Mouse (Mus musculus): ENCODE measurements around the gene Cnp. TPM values are rescaled to one million over a fixed set of nuclear protein-coding genes. Genes with fewer than 3 reads are reported as not detected.

The Cnp gene
- polyA plus RNA-seq, 1 experiment from 2014 or later = 21.9 TPM

DNA sequence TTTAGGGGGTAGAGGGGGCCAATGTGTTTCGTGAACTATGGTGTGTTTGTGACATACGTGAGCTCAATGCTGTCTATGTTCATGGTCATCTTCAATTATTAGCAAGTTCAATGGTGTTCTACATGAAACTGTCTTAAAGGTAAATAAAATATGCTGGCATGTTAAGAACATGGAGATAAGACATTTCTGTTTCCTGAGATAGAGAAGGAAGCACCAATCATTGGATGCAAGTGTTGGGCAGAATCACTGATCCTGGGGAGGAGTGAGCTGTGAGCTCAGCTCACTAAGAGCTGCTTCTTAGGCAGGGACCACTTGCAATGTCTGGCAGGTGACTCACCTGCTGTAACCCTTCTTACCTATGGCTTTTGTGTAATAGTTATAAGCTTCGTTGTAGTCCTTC is 26.7 kb downstream of the Cnp start:
- TF ChIP-seq CTCF (IDR thresholded peaks at IDR 0.05; ENCODE audit: low read depth) (no peak), EP300 (IDR thresholded peaks at IDR 0.05; ENCODE audit: low read depth) (no peak)
- Histone ChIP-seq H3K27me3 (ENCODE audit: insufficient read depth, low read length) (no peaks in the 10 kb centered on the region), H3K27ac (ENCODE audit: low read depth) (no peak overlapping the region), H3K9ac (replicated peaks) (no peak overlapping the region), H3K4me1 (ENCODE audit: insufficient read depth) (no peaks in the 10 kb centered on the region), H3K4me3 (ENCODE audit: low read depth, low read length) (no peak overlapping the region), H3K4me2 (ENCODE audit: low read depth, low read length) (no peak overlapping the region), H3K36me3 (replicated peaks; ENCODE audit: insufficient read depth, low read length) (peaks cover 53% of the 10 kb centered on the region), H3K9me3 (ENCODE audit: low read length) (no peaks in the 10 kb centered on the region)
- no peak for ATAC-seq
- 82% methylated on average over 3 of the region's 3 CpGs for WGBS (ENCODE audit: insufficient replicate concordance)
- DNase-seq = no peak

DNA sequence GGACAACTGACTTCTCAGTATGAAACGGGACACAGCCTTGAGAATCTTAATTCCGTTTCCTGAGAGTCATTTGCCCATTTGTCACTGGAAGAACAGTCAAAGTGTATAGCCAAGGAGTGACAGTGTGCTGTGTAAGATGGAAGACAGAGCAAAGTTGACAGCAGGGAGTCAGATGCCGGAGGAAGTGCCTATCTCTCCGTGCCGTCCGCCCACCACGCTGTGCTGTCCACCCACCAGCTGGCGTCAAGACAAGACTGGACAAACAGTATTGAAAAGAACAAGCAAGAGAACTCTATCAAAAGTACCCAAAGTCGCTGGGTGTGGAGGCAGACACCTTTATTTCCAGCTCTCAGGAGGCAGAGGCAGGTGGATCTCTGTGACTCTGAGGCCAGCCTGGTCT is 28.5 kb downstream of the Cnp start:
- H3K4me3 ChIP-seq (ENCODE audit: low read depth, low read length) = no peak overlapping the region
- H3K4me1 ChIP-seq (ENCODE audit: insufficient read depth) = no peaks in the 10 kb centered on the region; the same call in 1 of the 2 replicates
- H3K27ac ChIP-seq (ENCODE audit: low read depth) = no peak overlapping the region
- peaks cover 37% of the 10 kb centered on the region for H3K36me3 ChIP-seq (replicated peaks; ENCODE audit: insufficient read depth, low read length)
- H3K27me3 ChIP-seq (ENCODE audit: insufficient read depth, low read length) = no peaks in the 10 kb centered on the region
- ATAC-seq (peak; percentile 47; the same call in 1 of the 2 replicates), DNase-seq (no peak)
- WGBS (ENCODE audit: insufficient replicate concordance) = 78% methylated on average over 9 of the region's 9 CpGs
- no peak overlapping the region for H3K4me2 ChIP-seq (ENCODE audit: low read depth, low read length)
- no peak overlapping the region for H3K9ac ChIP-seq (replicated peaks)
- H3K9me3 ChIP-seq (ENCODE audit: low read length) = no peaks in the 10 kb centered on the region
- no peak for TF ChIP-seq EP300 (IDR thresholded peaks at IDR 0.05; ENCODE audit: low read depth)
- no peak for TF ChIP-seq CTCF (IDR thresholded peaks at IDR 0.05; ENCODE audit: low read depth)

- Histone ChIP-seq H3K27me3 (ENCODE audit: insufficient read depth, low read length) (no peaks in the 10 kb centered on the region), H3K9ac (replicated peaks) (no peak overlapping the region), H3K27ac (ENCODE audit: low read depth) (no peak overlapping the region), H3K4me1 (ENCODE audit: insufficient read depth) (no peaks in the 10 kb centered on the region; the same call in 1 of the 2 replicates), H3K9me3 (ENCODE audit: low read length) (no peaks in the 10 kb centered on the region), H3K36me3 (replicated peaks; ENCODE audit: insufficient read depth, low read length) (peaks cover 30% of the 10 kb centered on the region), H3K4me2 (ENCODE audit: low read depth, low read length) (no peak overlapping the region), H3K4me3 (ENCODE audit: low read depth, low read length) (no peak overlapping the region)
- WGBS (ENCODE audit: insufficient replicate concordance) = 86% methylated on average over 8 of the region's 8 CpGs
- no peak for TF ChIP-seq CTCF (IDR thresholded peaks at IDR 0.05; ENCODE audit: low read depth)
- TF ChIP-seq EP300 (IDR thresholded peaks at IDR 0.05; ENCODE audit: low read depth) = no peak
- DNase-seq (no peak), ATAC-seq (no peak)
Observed at GRCm38 (mm10) chr11:100603813-100604212, 29.1 kb downstream of the Cnp start.

GRCm38 (mm10) chr11:100604321-100605005 is 29.8 kb downstream of the Cnp start:
- DNase-seq = no peak
- no peak for TF ChIP-seq CTCF (IDR thresholded peaks at IDR 0.05; ENCODE audit: low read depth)
- no peak for TF ChIP-seq EP300 (IDR thresholded peaks at IDR 0.05; ENCODE audit: low read depth)
- H3K27ac ChIP-seq (ENCODE audit: low read depth) = no peak overlapping the region

DNA sequence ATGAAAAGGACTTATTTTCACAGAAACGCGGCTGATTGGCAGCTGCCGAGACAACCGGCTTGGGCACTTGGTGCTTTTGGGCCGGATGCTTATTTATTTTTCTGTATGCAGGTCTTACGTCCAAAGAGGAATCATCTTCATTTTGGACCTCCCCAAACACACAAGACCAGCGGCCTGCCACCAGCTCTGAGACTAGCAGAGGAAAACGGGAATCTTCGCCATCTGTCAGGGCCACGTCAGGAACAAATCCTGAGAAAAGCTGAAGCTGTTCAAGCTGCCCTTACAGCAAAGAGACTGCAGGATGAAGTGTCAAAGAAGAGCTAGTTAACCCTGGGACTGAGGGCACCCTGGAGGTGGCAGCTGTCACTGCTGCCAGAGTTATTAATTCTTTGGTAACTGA is 30.7 kb downstream of the Cnp start:
- H3K9me3 ChIP-seq (ENCODE audit: low read length) = no peaks in the 10 kb centered on the region
- H3K36me3 ChIP-seq (replicated peaks; ENCODE audit: insufficient read depth, low read length) = peaks cover 15% of the 10 kb centered on the region
- H3K4me1 ChIP-seq (ENCODE audit: insufficient read depth) = peaks cover 6% of the 10 kb centered on the region; the same call in 1 of the 2 replicates
- no peaks in the 10 kb centered on the region for H3K27me3 ChIP-seq (ENCODE audit: insufficient read depth, low read length)
- H3K4me2 ChIP-seq (ENCODE audit: low read depth, low read length) = no peak overlapping the region
- no peak overlapping the region for H3K4me3 ChIP-seq (ENCODE audit: low read depth, low read length)
- no peak overlapping the region for H3K27ac ChIP-seq (ENCODE audit: low read depth)
- ATAC-seq = no peak
- 91% methylated on average over 10 of the region's 10 CpGs for WGBS (ENCODE audit: insufficient replicate concordance)
- no peak overlapping the region for H3K9ac ChIP-seq (replicated peaks)
- DNase-seq = no peak
- no peak for TF ChIP-seq CTCF (IDR thresholded peaks at IDR 0.05; ENCODE audit: low read depth)
- TF ChIP-seq EP300 (IDR thresholded peaks at IDR 0.05; ENCODE audit: low read depth) = no peak

More at GRCm38 (mm10) chr11:100604321-100605005, 29.8 kb downstream of the Cnp start:
- 81% methylated on average over 4 of the region's 4 CpGs for WGBS (ENCODE audit: insufficient replicate concordance)
- H3K4me1 ChIP-seq (ENCODE audit: insufficient read depth) = peaks cover 3% of the 10 kb centered on the region; the same call in 1 of the 2 replicates
- H3K4me2 ChIP-seq (ENCODE audit: low read depth, low read length) = no peak overlapping the region
- no peaks in the 10 kb centered on the region for H3K9me3 ChIP-seq (ENCODE audit: low read length)
- H3K9ac ChIP-seq (replicated peaks) = no peak overlapping the region
- H3K36me3 ChIP-seq (replicated peaks; ENCODE audit: insufficient read depth, low read length) = peaks cover 24% of the 10 kb centered on the region
- no peak for ATAC-seq
- no peaks in the 10 kb centered on the region for H3K27me3 ChIP-seq (ENCODE audit: insufficient read depth, low read length)
- no peak overlapping the region for H3K4me3 ChIP-seq (ENCODE audit: low read depth, low read length)

GRCm38 (mm10) chr11:100607121-100607520 is 32.4 kb downstream of the Cnp start:
- DNase-seq (no peak), ATAC-seq (no peak)
- TF ChIP-seq CTCF (IDR thresholded peaks at IDR 0.05; ENCODE audit: low read depth) = no peak
- no peak for TF ChIP-seq EP300 (IDR thresholded peaks at IDR 0.05; ENCODE audit: low read depth)
- Histone ChIP-seq H3K27me3 (ENCODE audit: insufficient read depth, low read length) (no peaks in the 10 kb centered on the region), H3K27ac (ENCODE audit: low read depth) (no peak overlapping the region), H3K9ac (replicated peaks) (no peak overlapping the region), H3K4me3 (ENCODE audit: low read depth, low read length) (no peak overlapping the region), H3K36me3 (replicated peaks; ENCODE audit: insufficient read depth, low read length) (peaks cover 5% of the 10 kb centered on the region; the same call in 1 of the 2 replicates), H3K4me2 (ENCODE audit: low read depth, low read length) (no peak overlapping the region), H3K9me3 (ENCODE audit: low read length) (no peaks in the 10 kb centered on the region), H3K4me1 (ENCODE audit: insufficient read depth) (peaks cover 10% of the 10 kb centered on the region)
- WGBS (ENCODE audit: insufficient replicate concordance) = 79% methylated on average over 6 of the region's 6 CpGs
